Mouse (Mus musculus): ENCODE measurements around the gene Pkp1.

The Pkp1 gene

GRCm38 (mm10) chr1:135854591-135855343 is 64.2 kb downstream of the Pkp1 start:
- DNase-seq = peak; percentile 83

- no peak for DNase-seq
These were observed 65.8 kb downstream of the Pkp1 start for GRCm38 (mm10) chr1:135853200-135853599.

- DNase-seq = no peak
These were observed 66.8 kb downstream of the Pkp1 start for GRCm38 (mm10) chr1:135852044-135852756.

- DNase-seq = peak; percentile 94
These were observed 68.1 kb downstream of the Pkp1 start for GRCm38 (mm10) chr1:135850722-135851512.

- peak; percentile 97 for DNase-seq
These were observed 71.2 kb downstream of the Pkp1 start for GRCm38 (mm10) chr1:135847611-135848351.

- DNase-seq = no peak
These were observed 71.9 kb downstream of the Pkp1 start for GRCm38 (mm10) chr1:135847139-135847562.

GRCm38 (mm10) chr1:135846632-135847031 is 72.4 kb downstream of the Pkp1 start:
- DNase-seq = no peak

GRCm38 (mm10) chr1:135844481-135844880 is 74.5 kb downstream of the Pkp1 start:
- peak; percentile 94 for DNase-seq

GRCm38 (mm10) chr1:135843519-135844262 is 75.3 kb downstream of the Pkp1 start:
- DNase-seq = no peak

GRCm38 (mm10) chr1:135840675-135841395 is 78.2 kb downstream of the Pkp1 start:
- no peak for DNase-seq

GRCm38 (mm10) chr1:135839065-135839464 is 79.9 kb downstream of the Pkp1 start:
- DNase-seq = no peak

GRCm38 (mm10) chr1:135838626-135839025 is 80.4 kb downstream of the Pkp1 start:
- DNase-seq = no peak

- DNase-seq = peak; percentile 98
These were observed 83.1 kb downstream of the Pkp1 start, which contains the start of gene Tnnt2 for GRCm38 (mm10) chr1:135835716-135836483. Gene Tnnt2 (plus strand): TSS chr1:135836354.

- peak; percentile 95 for DNase-seq
These were observed 84.0 kb downstream of the Pkp1 start for GRCm38 (mm10) chr1:135834983-135835382.

GRCm38 (mm10) chr1:135834206-135834859 is 84.7 kb downstream of the Pkp1 start:
- peak; percentile 95 for DNase-seq

- no peak for DNase-seq
These were observed 90.1 kb downstream of the Pkp1 start for GRCm38 (mm10) chr1:135828918-135829317.

GRCm38 (mm10) chr1:135821780-135822179 is 97.2 kb downstream of the Pkp1 start:
- DNase-seq = no peak

Measured in heart, adult 11 months (tissue).